Mouse (Mus musculus): ENCODE data around the gene Dpp6. TPM values are rescaled to one million over a fixed set of nuclear protein-coding genes. Genes with fewer than 3 reads are reported as not detected.
A peak's percentile ranks its signal among the peaks of the same experiment; 100 is the strongest.

Gene Dpp6
- polyA plus RNA-seq, 1 experiment from 2014 or later: 0.06 TPM

GRCm38 (mm10) chr5:26875449-26875848, 58.4 kb downstream of the Dpp6 start:
- Histone ChIP-seq H3K9ac (replicated peaks) (no peak overlapping the region), H3K9me3 (ENCODE audit: low read length) (no peaks in the 10 kb centered on the region), H3K4me3 (ENCODE audit: low read depth, low read length) (no peak overlapping the region), H3K36me3 (replicated peaks; ENCODE audit: insufficient read depth, low read length) (no peaks in the 10 kb centered on the region), H3K4me1 (ENCODE audit: insufficient read depth) (no peaks in the 10 kb centered on the region), H3K27ac (ENCODE audit: low read depth) (no peak overlapping the region), H3K27me3 (ENCODE audit: insufficient read depth, low read length) (no peaks in the 10 kb centered on the region), H3K4me2 (ENCODE audit: low read depth, low read length) (no peak overlapping the region)
- TF ChIP-seq CTCF (IDR thresholded peaks at IDR 0.05; ENCODE audit: low read depth): no peak
- no peak for TF ChIP-seq EP300 (IDR thresholded peaks at IDR 0.05; ENCODE audit: low read depth)
- DNase-seq: no peak
- ATAC-seq: no peak

- no peak overlapping the region for H3K4me2 ChIP-seq (ENCODE audit: low read depth, low read length)
- H3K4me3 ChIP-seq (ENCODE audit: low read depth, low read length): no peak overlapping the region
- DNase-seq (no peak), ATAC-seq (no peak)
- H3K27me3 ChIP-seq (ENCODE audit: insufficient read depth, low read length): no peaks in the 10 kb centered on the region
- WGBS (ENCODE audit: insufficient replicate concordance): 85% methylated on average over 1 of the region's 1 CpGs
- H3K9me3 ChIP-seq (ENCODE audit: low read length): no peaks in the 10 kb centered on the region
- no peaks in the 10 kb centered on the region for H3K4me1 ChIP-seq (ENCODE audit: insufficient read depth)
- no peaks in the 10 kb centered on the region for H3K36me3 ChIP-seq (replicated peaks; ENCODE audit: insufficient read depth, low read length)
- H3K9ac ChIP-seq (replicated peaks): no peak overlapping the region
- no peak overlapping the region for H3K27ac ChIP-seq (ENCODE audit: low read depth)
- no peak for TF ChIP-seq CTCF (IDR thresholded peaks at IDR 0.05; ENCODE audit: low read depth)
- TF ChIP-seq EP300 (IDR thresholded peaks at IDR 0.05; ENCODE audit: low read depth): no peak
Observed at GRCm38 (mm10) chr5:26887496-26887895, 70.5 kb downstream of the Dpp6 start.

- H3K4me1 ChIP-seq (ENCODE audit: insufficient read depth): no peaks in the 10 kb centered on the region
- H3K9ac ChIP-seq (replicated peaks): no peak overlapping the region
- no peaks in the 10 kb centered on the region for H3K9me3 ChIP-seq (ENCODE audit: low read length)
- TF ChIP-seq CTCF (IDR thresholded peaks at IDR 0.05; ENCODE audit: low read depth): no peak
- no peak for TF ChIP-seq EP300 (IDR thresholded peaks at IDR 0.05; ENCODE audit: low read depth)
- DNase-seq (no peak), ATAC-seq (no peak)
- no peak overlapping the region for H3K27ac ChIP-seq (ENCODE audit: low read depth)
- H3K4me3 ChIP-seq (ENCODE audit: low read depth, low read length): no peak overlapping the region
- no peaks in the 10 kb centered on the region for H3K36me3 ChIP-seq (replicated peaks; ENCODE audit: insufficient read depth, low read length)
- no peaks in the 10 kb centered on the region for H3K27me3 ChIP-seq (ENCODE audit: insufficient read depth, low read length)
- WGBS (ENCODE audit: insufficient replicate concordance): 70% methylated on average over 4 of the region's 4 CpGs
- H3K4me2 ChIP-seq (ENCODE audit: low read depth, low read length): no peak overlapping the region
Observed at GRCm38 (mm10) chr5:26888080-26888479, 71.1 kb downstream of the Dpp6 start.

GRCm38 (mm10) chr5:26894346-26894745, 77.3 kb downstream of the Dpp6 start:
- H3K4me3 ChIP-seq (ENCODE audit: low read depth, low read length): no peak overlapping the region
- TF ChIP-seq EP300 (IDR thresholded peaks at IDR 0.05; ENCODE audit: low read depth): no peak
- no peak overlapping the region for H3K4me2 ChIP-seq (ENCODE audit: low read depth, low read length)
- H3K9ac ChIP-seq (replicated peaks): no peak overlapping the region
- H3K27me3 ChIP-seq (ENCODE audit: insufficient read depth, low read length): no peaks in the 10 kb centered on the region
- WGBS (ENCODE audit: insufficient replicate concordance): 21% methylated on average over 3 of the region's 3 CpGs
- no peak overlapping the region for H3K27ac ChIP-seq (ENCODE audit: low read depth)
- DNase-seq (no peak), ATAC-seq (no peak)
- H3K36me3 ChIP-seq (replicated peaks; ENCODE audit: insufficient read depth, low read length): no peaks in the 10 kb centered on the region
- H3K9me3 ChIP-seq (ENCODE audit: low read length): no peaks in the 10 kb centered on the region
- no peaks in the 10 kb centered on the region for H3K4me1 ChIP-seq (ENCODE audit: insufficient read depth)

GRCm38 (mm10) chr5:26903786-26904185, 86.8 kb downstream of the Dpp6 start:
- DNase-seq (no peak), ATAC-seq (no peak)
- H3K27ac ChIP-seq (ENCODE audit: low read depth): no peak overlapping the region
- TF ChIP-seq CTCF (IDR thresholded peaks at IDR 0.05; ENCODE audit: low read depth): no peak
- TF ChIP-seq EP300 (IDR thresholded peaks at IDR 0.05; ENCODE audit: low read depth): no peak
- H3K27me3 ChIP-seq (ENCODE audit: insufficient read depth, low read length): no peaks in the 10 kb centered on the region
- H3K36me3 ChIP-seq (replicated peaks; ENCODE audit: insufficient read depth, low read length): no peaks in the 10 kb centered on the region
- no peak overlapping the region for H3K4me2 ChIP-seq (ENCODE audit: low read depth, low read length)
- no peaks in the 10 kb centered on the region for H3K4me1 ChIP-seq (ENCODE audit: insufficient read depth)
- no peaks in the 10 kb centered on the region for H3K9me3 ChIP-seq (ENCODE audit: low read length)
- no peak overlapping the region for H3K9ac ChIP-seq (replicated peaks)
- H3K4me3 ChIP-seq (ENCODE audit: low read depth, low read length): no peak overlapping the region
- WGBS (ENCODE audit: insufficient replicate concordance): 5% methylated on average over 9 of the region's 9 CpGs

- no peak overlapping the region for H3K9ac ChIP-seq (replicated peaks)
- no peaks in the 10 kb centered on the region for H3K4me1 ChIP-seq (ENCODE audit: insufficient read depth)
- H3K27ac ChIP-seq (ENCODE audit: low read depth): no peak overlapping the region
- TF ChIP-seq CTCF (IDR thresholded peaks at IDR 0.05; ENCODE audit: low read depth) (no peak), EP300 (IDR thresholded peaks at IDR 0.05; ENCODE audit: low read depth) (no peak)
- H3K4me2 ChIP-seq (ENCODE audit: low read depth, low read length): peak overlapping the region; percentile 1; the same call in 1 of the 2 replicates
- DNase-seq (no peak), ATAC-seq (no peak)
- WGBS (ENCODE audit: insufficient replicate concordance): 3% methylated on average over 27 of the region's 32 CpGs
- H3K4me3 ChIP-seq (ENCODE audit: low read depth, low read length): no peak overlapping the region
- no peaks in the 10 kb centered on the region for H3K36me3 ChIP-seq (replicated peaks; ENCODE audit: insufficient read depth, low read length)
- H3K9me3 ChIP-seq (ENCODE audit: low read length): no peaks in the 10 kb centered on the region
- no peaks in the 10 kb centered on the region for H3K27me3 ChIP-seq (ENCODE audit: insufficient read depth, low read length)
Observed at GRCm38 (mm10) chr5:26904324-26905041, 87.5 kb downstream of the Dpp6 start.

Data from liver, postnatal 0 days (tissue).